Mouse (Mus musculus) forelimb bud, embryonic 11.5 days (tissue): Measurements from ENCODE around the gene Egflam.

Experiments used
- DNase-seq: peaks from one replicate; pipeline ENCODE4 v3.0.0-alpha.2; 2012; ENCODE audit warnings: low read depth, low spot score

Gene Egflam

DNA sequence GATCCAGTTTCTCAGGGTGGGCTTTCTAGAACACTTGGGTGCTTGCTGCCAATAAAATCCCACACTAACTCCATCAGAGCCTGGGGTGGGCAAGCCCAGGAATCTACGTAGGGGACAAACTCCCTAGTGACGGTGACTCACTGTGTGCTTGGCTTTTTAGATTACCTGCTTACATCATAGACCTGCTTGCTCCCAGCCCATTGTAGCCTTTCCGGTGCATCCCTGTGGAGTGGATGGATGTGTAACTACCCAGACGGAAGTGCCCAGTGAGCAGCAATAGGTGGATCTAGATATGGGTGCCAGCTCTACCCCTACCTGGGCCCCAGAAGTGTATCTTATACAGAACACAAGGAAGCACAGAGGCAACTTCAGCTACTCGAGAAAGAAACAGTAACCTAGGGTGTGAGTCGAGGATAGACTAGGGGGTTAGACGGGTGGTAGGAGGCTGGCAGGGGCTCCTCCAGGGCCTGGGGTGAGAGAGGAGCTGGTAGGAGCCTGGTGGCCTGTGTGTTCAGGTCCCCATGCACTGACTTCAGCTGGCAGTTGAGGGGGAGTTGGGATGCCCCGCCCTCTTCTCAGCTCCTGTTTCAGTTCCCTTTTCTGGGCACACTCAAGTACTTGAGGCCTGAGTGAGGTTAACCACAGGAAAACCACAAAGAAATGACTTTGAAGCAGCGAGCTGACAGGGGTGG is 181.5 kb downstream of the Egflam start:
- DNase-seq, result no peak

DNA sequence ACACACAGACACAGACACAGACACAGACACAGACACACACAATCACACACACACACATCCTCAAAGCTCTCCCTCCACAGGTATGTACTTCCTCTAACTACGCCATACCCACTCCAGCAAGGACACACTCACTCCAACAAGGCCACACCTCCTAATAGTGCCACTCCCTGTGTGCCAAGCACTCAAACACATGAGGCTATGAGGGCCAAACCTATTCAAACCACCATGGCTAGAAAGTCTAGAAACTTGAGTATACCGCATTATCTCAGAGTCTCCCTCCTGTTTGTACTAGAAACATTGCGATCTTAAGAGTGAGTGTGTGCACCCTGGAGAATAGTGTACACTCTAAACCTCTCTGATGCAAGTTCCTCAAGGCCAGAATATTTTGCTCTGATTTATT is 182.3 kb downstream of the Egflam start:
- DNase-seq, result no peak

DNA sequence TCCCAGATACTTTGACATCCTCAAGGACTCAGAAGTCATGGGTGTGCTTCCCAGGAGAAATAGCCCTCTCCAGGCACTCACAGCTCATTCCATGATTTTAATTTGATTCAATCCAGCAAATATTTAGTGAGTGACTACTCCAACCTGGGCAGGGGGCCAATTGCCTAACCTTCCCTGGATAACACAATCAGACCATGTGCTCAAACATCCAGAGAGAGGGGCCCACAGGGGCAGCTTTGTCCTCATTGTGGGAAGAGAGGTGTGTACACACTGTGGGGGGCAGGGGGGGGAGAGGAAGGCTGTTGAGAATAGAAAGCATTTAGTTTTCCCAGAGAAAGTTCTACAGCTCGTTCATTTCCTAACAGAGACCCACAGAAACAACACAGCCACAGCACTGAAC is 184.5 kb downstream of the Egflam start:
- no peak for DNase-seq

DNA sequence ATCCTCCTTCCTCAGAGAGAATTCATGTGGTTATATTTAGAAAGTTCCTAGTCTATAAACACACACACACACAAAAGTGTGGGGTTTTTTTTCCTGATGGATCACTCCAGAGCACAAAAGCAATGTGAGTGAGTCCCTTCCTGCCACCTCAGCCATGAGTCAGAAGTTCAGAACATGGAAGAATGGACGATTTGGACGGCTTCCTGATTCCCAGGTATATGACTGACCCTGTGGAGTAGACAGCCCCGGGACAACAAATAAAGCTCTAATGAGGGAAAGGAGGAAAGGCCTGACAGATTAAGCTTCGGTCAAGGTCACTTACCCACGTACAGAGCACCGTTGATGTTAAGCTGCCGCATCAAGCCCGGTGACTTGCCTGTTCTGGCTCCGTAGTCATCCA is 190.0 kb downstream of the Egflam start:
- no peak for DNase-seq

DNA sequence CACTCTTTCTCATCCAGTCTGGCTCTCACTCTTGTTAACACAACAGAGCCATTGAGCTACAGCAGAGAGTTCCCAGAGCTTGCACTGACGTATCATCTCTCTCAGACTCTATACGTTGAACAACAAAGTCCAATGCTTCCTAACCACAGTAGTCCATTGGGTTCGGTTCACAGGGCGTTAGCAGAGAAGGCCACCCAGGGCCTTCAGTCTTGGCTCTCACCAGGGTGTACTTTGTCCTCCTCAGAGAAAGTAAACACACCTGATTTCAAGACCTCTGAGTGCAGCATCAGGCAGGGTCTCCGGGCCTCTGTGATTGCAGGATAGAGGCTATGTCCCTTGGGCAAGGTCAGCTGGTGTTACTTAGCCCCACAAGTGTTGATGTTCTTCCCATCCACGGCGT is 190.9 kb downstream of the Egflam start:
- DNase-seq, result no peak

DNA sequence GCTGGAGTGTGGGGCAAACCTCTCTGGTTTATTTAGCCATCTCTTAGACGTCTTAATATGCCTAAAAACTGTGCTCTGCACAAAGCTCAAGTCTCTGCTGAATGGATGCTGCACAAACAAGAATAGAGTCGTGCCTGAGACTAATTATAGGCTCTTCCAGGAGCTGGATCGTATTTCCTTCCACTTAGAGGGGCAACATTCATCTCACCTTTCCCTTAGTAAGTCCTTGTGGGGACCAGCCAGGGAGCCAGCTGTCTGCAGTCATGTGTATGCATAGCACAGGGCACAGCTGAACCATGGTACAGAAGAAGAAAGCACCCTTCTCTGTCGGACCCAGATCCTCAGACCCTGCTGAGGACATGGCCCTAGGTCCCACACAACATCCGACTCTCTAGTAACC is 192.1 kb downstream of the Egflam start:
- DNase-seq, result peak; percentile 44

DNA sequence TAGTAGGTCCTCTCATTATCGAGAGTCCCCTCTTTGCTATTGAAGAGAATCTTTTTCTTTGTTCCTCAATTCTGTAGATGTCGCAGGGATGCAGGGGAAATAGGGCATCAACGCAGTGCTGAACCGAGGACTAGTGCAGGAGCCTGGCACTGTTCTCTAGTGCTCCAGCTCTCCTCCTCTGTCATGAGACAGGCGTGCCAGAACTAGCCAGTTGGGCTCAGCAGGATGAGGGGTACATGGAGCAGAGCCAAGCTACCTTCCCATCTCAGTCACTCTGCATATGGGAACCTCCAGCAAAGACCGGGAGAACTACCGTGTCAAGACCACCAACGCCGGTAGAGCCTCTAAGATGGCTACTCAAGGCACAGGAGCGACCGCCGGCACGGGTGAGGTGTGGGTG is 193.3 kb downstream of the Egflam start:
- no peak for DNase-seq

DNA sequence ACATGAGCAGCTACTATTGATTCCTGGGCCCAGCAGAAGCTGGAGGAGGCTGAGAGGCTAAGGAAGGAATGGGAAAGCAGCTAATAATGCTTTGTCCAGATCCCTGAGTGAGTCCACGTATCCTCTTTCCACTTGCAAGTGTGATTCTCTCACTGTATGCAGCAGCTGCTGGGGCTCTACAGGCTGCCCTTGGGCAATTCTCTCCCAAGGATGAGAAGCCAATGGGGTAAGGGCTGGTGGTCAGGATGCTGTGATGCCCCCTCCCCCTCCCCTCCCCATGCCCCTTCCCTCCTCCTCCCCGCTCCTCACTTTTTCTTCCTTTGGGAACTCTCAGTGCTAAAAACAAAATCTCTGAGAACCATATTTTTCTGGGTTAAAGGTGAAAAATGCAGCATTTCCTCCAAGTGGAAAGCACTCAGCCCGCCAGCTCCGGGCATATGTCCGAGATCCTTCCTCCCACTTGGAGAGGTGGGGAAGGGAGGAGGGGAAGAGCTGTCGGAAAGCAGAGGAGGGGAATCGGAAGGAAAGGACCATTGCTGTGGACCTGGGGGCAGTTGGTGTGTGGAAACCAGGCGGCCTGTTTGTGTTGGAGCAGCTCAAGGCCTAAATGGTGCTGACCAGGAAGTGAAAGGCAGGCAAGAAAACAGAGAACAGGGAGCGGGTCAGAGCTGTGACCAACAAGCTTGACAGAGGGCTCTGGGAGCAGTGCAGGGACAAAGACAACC is 194.4 kb downstream of the Egflam start:
- no peak for DNase-seq

DNA sequence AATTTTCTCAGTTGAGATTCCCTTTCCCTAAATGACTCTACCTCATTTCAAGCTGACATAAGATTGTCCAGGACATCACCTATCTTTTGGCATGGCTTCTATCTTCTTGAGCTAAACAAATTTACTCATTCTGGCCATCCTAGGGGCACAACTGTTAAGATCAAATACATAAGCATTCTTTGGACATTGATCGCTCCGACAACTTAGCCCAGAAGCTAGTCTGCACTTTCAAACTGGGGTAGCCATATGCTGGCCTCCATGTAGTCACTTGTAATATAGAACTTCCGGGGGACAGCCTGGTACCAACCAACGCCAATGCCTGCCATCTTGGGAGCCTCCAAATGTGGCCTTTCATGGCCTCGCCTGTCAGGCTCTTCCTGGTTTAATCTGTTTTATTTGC is 195.2 kb downstream of the Egflam start:
- DNase-seq, result no peak

DNA sequence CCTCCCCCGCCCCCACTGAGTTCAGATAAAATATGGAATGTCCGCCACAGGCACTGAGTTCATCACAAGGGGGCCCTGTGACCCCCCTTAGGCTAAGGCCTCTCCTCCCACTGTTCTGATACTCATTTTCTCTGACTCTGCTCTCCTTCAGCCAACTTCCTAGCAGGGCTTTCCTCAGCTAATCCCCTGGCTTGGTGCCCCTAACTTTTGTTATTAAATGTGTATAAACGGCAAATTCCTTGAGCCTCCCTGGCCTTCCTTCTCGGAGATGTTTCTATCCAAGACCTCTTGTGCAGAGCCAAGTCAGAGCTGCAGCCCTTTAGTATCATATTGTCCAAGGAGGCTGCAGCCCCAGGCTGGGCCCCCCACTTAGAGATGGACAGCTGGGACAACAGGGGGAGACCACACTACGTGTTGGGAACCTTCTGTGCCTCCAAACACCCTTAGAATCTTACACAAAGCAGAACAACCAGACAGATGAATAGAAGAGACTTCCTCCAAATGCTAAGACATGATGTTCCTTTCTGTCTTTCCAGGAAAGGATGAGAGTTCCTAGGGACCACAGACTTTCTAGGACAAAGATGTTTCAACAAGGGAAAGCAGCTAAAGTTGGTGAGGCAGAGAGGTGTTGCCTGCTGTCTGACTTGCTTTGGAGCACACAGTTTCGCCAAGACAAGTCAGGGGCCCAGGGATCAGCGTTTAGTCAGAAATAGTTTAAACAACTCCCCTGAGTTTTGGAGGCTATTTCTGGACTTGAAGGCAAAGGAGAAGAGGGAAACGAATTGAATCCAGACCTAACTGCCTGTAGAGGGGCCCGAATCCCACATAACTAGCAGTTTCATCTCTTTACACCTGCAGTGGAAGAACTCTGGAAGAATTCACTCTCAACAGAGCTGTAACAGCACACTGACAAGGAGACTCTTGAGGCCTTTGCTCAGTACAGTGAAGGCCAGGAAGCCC is 196.5 kb downstream of the Egflam start:
- no peak for DNase-seq

DNA sequence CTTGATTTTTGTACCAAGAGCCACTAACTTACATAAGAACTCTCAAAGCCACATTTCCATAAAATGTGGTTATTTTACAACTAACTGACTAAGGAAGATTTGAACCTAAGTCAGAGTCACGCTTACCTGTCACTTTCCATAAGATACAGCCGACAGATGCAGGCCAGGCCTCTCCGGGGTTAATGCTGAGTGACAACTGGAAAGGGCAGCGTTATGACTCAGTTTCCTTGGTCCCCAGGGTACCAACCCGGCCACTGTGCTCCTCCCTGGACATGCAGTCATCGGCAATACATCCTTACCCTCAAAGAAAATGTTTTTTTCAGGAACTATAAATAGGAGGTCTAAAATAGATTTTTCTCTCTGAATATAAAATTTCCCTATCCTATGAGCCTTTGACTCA is 197.9 kb downstream of the Egflam start:
- no peak for DNase-seq

DNA sequence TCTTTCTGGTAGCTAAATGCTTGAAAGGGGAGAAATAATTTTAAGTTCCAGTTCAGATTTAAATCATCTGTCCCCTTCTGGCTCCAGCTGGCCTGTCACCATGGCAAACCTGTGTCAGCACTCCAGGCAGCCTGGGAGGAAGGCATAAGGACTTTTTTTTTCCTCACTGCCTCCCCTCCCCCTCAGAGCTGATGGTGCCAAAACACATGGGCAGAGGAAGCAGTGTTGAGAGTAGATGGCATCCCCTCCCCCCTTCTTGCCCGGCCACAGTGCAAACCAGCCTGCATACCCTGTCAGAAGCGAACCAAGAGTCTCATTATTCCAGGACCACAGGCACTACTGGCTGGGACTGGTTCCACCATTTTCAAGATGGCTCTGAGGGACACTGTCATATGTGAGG is 199.4 kb downstream of the Egflam start:
- DNase-seq, result peak; percentile 49

DNA sequence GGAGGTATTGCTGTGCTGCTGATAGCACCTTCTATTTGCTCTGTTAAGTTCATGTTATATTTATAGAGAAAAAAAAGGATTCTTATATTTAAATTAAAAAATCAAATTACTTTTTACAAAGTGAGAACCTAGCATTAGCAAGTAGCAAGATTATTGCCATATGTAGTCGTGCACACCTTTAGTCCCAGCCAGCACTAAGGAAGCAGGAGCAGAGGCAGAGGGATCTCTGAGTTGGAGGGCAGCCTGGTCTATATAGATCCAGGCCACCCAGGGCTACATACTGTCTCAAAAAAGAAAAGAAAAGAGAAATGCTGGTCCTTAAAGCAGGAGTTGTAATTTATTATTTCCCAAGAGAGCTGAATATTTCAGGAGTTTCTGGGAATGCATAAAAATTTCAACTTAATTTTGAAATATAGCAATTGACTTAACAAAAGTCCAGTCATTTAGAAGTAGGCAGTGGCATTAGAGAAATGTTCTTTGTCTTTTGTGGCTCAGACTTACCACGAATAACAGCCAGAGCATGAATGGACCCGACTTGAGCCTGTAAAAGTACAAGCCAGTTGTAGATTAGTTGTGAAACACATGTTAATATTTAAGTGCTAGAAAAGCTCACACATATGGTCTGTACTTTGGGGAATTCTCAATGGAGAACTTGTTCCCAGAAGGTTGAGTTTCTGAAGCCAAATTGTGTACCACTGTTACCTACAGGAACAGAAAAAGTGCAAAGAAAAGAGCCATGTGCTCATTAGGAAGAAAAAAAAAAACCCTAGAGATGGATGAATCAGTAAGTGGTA is 200.3 kb downstream of the Egflam start:
- peak; percentile 52 for DNase-seq

DNA sequence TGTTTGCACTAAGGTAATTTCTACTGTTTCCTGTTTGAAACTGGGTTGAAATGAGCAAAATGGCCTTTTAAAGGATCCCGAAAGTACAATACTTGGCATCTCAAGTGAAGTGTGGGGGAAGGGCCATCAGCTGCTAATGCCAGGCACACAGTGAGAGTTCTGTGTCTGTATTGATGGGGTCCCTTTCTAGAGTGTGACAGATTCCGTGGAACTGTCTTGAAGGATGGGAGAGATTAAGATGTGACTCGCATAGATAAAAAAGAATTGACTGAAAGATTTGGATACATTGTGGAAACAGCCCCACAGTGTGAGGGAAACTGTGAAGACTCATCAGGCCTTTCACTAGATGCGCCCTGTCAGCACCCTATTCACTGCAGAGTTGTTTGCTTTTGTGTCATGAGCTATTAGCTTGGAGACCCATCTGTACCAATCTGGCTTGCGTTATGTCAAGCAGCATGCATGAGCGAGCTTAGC is 203.4 kb downstream of the Egflam start:
- no peak for DNase-seq

DNA sequence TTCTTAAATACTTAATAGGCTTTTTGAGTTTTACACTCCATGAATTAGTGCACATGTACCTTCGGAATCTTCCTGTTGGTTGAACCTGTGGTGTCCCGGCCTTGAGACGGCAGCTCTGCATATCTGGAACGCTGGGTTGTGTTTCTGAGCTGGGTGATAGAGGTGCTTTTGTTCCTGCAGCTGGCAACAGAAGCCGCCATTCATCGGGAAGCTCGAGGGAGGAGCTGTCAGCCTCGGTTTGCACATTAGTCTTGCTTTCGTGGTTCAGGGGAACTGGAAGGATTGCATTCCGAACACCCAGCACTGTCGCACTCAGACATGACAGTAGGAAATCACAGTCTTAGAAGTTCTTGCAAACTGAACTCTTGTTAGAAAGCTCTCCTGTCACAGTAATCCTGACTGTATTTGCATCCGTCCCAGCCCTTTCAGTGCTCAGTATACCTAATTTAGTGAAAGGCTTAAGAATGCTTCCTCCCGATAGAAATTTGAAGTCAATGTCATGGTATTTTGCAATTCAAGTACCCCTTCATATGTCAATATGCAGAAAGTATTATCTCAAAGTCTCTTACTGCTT is 204.0 kb downstream of the Egflam start:
- DNase-seq, result peak; percentile 42

DNA sequence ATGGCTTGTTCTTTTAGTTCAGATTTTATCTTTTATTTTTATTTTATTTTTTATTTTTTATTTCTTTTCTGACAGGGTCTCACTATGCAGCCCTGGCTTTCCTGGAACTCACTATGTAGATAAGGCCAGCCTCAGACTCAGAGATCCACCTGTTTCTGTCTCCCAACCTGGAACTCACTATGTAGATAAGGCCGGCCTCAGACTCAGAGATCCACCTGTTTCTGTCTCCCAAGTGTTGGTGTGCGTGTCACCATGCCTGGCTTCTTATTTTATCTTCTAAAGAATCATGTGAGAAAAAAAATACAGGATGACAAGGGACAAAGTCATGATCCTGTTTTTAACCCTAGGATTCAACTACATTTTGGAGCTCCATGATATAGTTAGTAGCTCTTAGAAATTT is 205.6 kb downstream of the Egflam start:
- no peak for DNase-seq

DNA sequence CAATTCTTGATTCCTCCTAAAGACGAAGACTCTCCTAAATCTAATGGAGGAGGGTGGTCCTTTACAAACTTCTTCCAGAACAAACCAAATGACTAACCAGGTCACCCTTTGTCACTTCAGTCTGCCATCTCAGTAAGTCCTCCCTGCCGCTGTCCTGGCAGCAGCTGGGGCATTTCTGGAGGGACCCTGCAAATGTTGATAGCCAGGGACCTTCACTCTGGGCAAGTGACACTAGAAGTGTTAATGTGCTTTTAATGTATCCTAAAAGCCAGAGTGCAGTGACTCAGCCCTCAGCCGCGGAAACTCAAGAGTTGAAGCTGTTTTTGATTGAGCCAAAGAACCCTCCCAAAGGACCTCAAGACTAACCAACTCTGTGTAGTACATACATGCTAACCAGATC is 207.1 kb downstream of the Egflam start:
- DNase-seq, result no peak

DNA sequence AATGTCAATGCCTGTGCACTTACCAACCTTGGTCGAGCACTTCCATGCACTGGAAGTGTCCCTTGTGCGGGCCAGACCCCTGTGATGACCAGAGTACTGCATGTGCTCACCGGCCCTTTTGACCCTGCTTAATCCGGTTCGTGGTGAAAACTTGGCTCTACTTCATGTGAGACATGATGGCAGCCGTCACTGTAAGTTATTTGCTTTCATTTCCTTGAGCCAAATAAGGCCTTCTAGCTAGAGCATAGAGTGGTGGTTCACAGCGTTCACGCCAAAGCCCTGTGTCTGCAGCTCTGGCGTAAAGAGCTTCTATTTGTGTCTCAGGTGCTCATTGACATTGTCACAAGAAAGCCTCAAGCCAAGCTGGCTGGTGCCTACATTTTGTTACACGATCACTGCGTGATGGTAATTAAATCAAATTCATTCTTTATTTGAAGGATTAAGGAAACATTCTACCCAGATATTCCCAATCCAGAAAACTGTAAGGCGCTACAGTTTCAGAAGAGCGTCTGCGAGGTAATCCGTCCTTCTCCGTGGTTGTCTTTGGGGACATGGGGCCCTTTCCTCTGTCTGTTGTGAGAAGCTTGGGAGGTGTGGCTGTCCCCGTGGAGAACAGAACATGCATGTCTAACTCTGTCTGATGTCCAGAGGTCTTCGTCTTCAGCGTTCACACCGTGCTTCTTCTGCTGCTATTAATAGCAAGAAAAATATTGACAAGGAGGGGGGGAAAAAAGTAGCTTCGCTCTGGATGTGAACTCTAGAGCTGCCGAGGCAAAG is 208.3 kb downstream of the Egflam start:
- no peak for DNase-seq

DNA sequence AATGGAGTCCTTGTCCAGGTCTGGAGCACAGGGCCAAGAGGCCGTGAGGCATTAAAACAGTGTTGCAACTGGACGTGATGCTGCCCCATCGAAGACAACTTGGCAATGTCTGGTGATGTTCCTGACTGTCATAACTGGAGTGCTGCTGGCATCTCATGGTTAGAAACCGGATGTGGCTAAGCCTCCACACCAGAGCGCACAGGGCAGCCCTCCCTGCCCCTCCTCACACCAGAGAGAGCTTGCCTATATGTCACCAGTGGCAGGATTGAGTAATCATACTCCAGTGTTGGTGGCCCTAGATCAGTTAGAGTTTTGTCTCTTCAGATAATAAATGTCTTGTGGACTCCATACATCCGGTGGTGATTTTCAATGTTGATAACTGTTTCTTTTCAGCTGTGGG is 210.5 kb downstream of the Egflam start:
- DNase-seq, result no peak

DNA sequence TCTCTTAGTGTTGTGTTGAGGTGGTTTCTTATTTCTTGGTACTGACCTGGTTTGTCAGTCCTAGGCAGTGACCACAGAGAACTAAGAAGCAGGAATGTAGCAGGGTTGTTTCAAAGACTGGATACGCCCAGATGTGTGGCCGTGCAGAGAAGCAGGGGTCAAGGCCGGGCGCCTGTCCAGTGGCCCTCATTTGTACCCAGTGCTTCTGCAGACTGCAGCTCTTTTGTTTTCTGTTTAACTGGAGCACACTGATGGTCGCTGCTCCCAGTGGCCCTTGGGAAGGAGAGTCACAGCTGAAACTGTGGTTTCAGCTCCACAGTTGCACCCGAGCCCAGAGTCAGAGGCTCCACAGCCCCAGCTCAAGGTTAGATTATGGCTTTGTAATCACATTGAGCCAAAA is 217.6 kb downstream of the Egflam start:
- DNase-seq, result no peak
